Mouse (Mus musculus) thymus, adult 2 months (tissue): ENCODE results near the gene Sdccag8.

ENCODE experiments used
- CTCF ChIP-seq: fragments of 200-500 bp; IDR thresholded peaks from 2 replicates; pipeline ENCODE4 v1.5.1; 2012; ENCODE audit warnings: mild to moderate bottlenecking, control low read depth, low read length, moderate library complexity, borderline replicate concordance; ENCODE audit not compliant: control insufficient read depth, poor library complexity, insufficient read depth; ENCODE audit errors: extremely low read depth
- POLR2A ChIP-seq: fragments of 200-500 bp; IDR thresholded peaks from 2 replicates; pipeline ENCODE4 v1.6.1; 2012; ENCODE audit warnings: mild to moderate bottlenecking, low read length, control low read depth, moderate library complexity; ENCODE audit not compliant: control insufficient read depth, poor library complexity, insufficient read depth; ENCODE audit errors: extremely low read depth

DNA sequence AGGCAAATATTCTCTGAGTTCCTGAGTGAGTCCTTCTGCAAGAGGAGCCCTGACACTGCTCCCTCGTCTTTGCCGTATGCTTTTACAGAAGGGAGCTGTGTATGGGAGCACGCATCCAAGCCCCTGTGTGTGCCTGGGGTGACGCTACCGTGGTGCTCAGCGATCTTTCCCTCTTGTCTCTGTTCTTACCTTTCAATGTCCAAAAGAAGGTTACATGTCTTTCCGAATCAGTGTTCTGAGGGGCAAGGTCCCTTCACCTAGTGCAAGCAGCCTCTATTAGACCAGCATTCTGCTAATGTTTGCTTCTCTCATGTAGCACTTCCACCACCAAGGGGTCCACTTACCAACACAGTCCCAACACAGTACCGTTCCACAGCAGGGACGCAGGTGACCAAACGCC, 117.1 kb downstream of the Sdccag8 start:
- TF ChIP-seq CTCF = no peak
- no peak for TF ChIP-seq POLR2A
